Mouse (Mus musculus) heart, adult 2 months (tissue): Measurements from ENCODE around the gene Tas1r1. TPM values are rescaled to one million over a fixed set of nuclear protein-coding genes. Genes with fewer than 3 reads are reported as not detected.

Experiments used
- DNase-seq, 2 experiments: peaks; one replicate each; pipeline ENCODE4 v3.0.0; 2021
- H3K27ac ChIP-seq: fragments of 200-600 bp; 2 replicates; pipeline ENCODE4 v1.8.1; 2022
- H3K27me3 ChIP-seq: fragments of 200-500 bp; 2 replicates; pipeline ENCODE4 v1.6.1; 2012; ENCODE audit warnings: mild to moderate bottlenecking, low read length, inconsistent platforms, mixed read lengths; ENCODE audit not compliant: control insufficient read depth, insufficient read depth
- H3K36me3 ChIP-seq: fragments of 200-500 bp; 2 replicates; pipeline ENCODE4 v1.6.1; 2012; ENCODE audit warnings: low read length, inconsistent platforms; ENCODE audit not compliant: control insufficient read depth, insufficient read depth
- H3K4me1 ChIP-seq: fragments of 200-500 bp; 2 replicates; pipeline ENCODE4 v1.6.1; 2011; ENCODE audit warnings: low read length; ENCODE audit not compliant: control insufficient read depth, insufficient read depth
- H3K4me3 ChIP-seq: fragments of 200-600 bp; 2 replicates; pipeline ENCODE4 v1.8.1; 2022
- H3K79me2 ChIP-seq: fragments of 200-500 bp; replicated peaks from 2 replicates; pipeline ENCODE4 v1.6.1; 2012; ENCODE audit warnings: mild to moderate bottlenecking, inconsistent platforms, low read length, moderate library complexity, mixed read lengths; ENCODE audit not compliant: control insufficient read depth, insufficient read depth
- H3K9ac ChIP-seq: fragments of 200-500 bp; 2 replicates; pipeline ENCODE4 v1.6.1; 2012; ENCODE audit warnings: low read depth, mild to moderate bottlenecking, control low read depth, inconsistent platforms, low read length, mixed read lengths
- CTCF ChIP-seq: fragments of 200-600 bp; IDR thresholded peaks from 2 replicates; pipeline ENCODE4 v1.8.1; 2022; ENCODE audit warnings: antibody characterized with exemption, mild to moderate bottlenecking, moderate library complexity
- EP300 ChIP-seq: fragments of 200-500 bp; IDR thresholded peaks from 2 replicates; pipeline ENCODE4 v1.6.1; 2011; ENCODE audit warnings: low read depth, low read length, control low read depth; ENCODE audit not compliant: insufficient read depth
- POLR2A ChIP-seq: fragments of 200-500 bp; IDR thresholded peaks from 2 replicates; pipeline ENCODE4 v1.6.1; 2011; ENCODE audit warnings: mild to moderate bottlenecking, low read depth, low read length, control low read depth; ENCODE audit not compliant: insufficient read depth
- WGBS: fragments of 180-500 bp; shearing (Covaris S2); methylation state at CpG from one replicate; pipeline ENCODE4 v1.1.7; 2018; 5-methylcytosine and 5-hydroxymethylcytosine counted together
- intact Hi-C: fragments of 180-260 bp; cut with DNase I; formaldehyde crosslinking; loops from one replicate; pipeline ENCODE4 v1.15.1; 2025
- polyA plus RNA-seq: library from polyadenylated mRNA; depleted of rRNA; stranded (reverse); fragments of >200 nt; gene quantifications from 2 replicates; pipeline ENCODE4 v1.2.3, GENCODE M21; 2012
- total RNA-seq, 2 experiments: library from RNA; stranded (reverse); gene quantifications; 2 replicates each; pipeline ENCODE4 v1.2.3; 2021

Tas1r1 gene
- total and polyA plus RNA-seq, 3 experiments = 0.08 to 0.11 (median 0.08) TPM

DNA sequence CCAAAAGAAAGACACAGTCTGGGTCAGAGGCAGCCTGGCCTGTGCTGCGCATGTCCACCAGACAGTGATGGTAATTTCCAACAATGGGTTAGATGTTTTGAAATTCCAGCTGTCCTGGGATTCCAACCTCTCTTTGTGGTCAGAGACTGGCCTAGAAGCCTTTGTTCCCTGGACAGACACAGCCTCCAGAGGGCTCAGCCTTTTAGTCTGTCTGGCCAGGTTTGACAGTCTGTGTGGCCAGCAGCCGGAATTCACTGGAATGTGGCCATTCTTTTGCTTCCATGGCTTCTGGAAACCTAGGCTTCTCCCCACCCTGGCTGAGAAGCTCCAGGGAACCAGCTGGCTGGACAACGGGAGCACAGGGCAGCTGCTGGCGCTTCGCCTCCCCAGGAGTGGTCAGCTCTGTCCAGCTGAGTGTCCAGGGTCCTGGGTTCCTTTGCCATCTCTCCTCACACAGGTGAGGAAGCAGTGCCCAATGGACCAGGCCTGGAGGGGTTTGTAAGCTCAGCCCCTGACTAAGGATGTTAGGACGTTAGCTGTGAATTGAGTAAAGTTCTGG is 29.9 kb upstream of the Tas1r1 start:
- Histone ChIP-seq H3K36me3 (no peaks in the 10 kb centered on the region), H3K79me2 (no peaks in the 10 kb centered on the region), H3K9ac (no peak overlapping the region), H3K4me3 (no peak overlapping the region), H3K4me1 (peaks cover 5% of the 10 kb centered on the region), H3K27ac (no peak overlapping the region), H3K27me3 (no peaks in the 10 kb centered on the region)
- peak in 1 of 2 experiments; percentile 60 for DNase-seq
- intact Hi-C loops = no loop called here
- TF ChIP-seq POLR2A = no peak
- TF ChIP-seq EP300 = no peak
- no peak for TF ChIP-seq CTCF
- 72% methylated on average over 6 of the region's 6 CpGs for WGBS

DNA sequence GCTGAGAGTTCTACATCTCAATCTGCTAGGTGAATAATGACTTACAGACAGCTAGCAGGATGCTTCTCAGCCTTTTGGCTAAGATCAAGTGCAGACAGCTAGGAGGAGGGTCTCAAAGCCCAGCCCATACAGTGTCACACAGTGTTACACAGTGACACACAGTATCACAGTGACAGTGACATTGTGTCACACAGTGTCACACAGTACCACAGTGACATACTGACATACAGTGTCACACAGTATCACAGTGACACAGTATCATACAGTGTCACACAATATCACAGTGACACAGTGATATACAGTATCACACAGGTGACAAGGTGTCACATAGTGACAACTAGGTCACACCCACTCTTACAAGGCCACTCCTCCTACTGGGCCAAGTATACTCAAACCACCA is 28.9 kb upstream of the Tas1r1 start:
- no peak for TF ChIP-seq CTCF
- TF ChIP-seq POLR2A = no peak
- no peak for TF ChIP-seq EP300
- H3K27ac ChIP-seq = no peak overlapping the region
- intact Hi-C loops = no loop called here

DNA sequence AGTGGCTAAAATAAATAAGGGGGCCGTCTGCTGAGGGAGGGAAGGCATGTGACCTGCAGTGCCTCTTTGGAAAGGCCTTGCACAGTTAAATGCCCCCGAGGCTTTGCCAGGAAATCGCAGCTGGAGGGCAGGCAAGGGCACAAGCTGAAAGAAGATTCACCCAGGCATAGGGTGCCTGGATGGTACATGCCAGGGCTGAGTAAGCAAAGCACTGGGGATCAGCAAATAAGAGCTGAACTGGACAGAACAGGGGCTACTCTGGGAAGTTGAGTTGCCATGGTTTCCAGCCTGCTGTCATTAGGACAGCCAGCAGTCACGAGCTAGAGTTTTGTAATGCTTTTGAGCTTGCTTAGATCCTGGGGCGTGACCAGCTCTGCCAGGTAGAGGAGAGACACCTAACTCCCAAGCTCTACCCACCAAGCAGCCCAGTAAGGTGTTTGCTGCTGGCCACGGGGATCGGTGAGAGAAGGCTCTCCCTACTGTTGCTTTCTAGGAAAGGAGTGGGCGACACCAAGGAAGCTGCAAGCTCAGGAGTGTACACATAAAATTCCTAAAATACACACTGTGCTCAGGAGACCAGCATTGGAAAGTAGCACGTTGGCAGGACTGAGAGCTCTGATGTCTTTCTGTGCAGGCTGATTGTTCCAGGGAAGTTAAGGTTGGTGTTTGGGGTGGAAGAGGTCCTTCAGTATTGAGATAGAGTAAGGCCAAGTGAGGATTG is 24.2 kb upstream of the Tas1r1 start:
- H3K4me1 ChIP-seq = no peaks in the 10 kb centered on the region; the same call in 1 of the 2 replicates
- H3K4me3 ChIP-seq = no peak overlapping the region
- 59% methylated on average over 9 of the region's 9 CpGs for WGBS
- peak in 1 of 2 experiments; percentile 66 for DNase-seq
- no peak overlapping the region for H3K9ac ChIP-seq
- intact Hi-C loops = no loop called here
- H3K27ac ChIP-seq = peak overlapping the region; percentile 9
- TF ChIP-seq EP300 (0 out of 2 replicates have a peak, but pooled peaks have one; percentile 7), CTCF (no peak)
- H3K36me3 ChIP-seq = no peaks in the 10 kb centered on the region
- H3K27me3 ChIP-seq = no peaks in the 10 kb centered on the region
- H3K79me2 ChIP-seq = no peaks in the 10 kb centered on the region

More for the DNA sequence above, 28.9 kb upstream of the Tas1r1 start:
- no peak for DNase-seq
- H3K4me3 ChIP-seq = no peak overlapping the region
- H3K36me3 ChIP-seq = no peaks in the 10 kb centered on the region
- peaks cover 1% of the 10 kb centered on the region for H3K4me1 ChIP-seq
- H3K9ac ChIP-seq = no peak overlapping the region
- no peaks in the 10 kb centered on the region for H3K79me2 ChIP-seq
- H3K27me3 ChIP-seq = no peaks in the 10 kb centered on the region

DNA sequence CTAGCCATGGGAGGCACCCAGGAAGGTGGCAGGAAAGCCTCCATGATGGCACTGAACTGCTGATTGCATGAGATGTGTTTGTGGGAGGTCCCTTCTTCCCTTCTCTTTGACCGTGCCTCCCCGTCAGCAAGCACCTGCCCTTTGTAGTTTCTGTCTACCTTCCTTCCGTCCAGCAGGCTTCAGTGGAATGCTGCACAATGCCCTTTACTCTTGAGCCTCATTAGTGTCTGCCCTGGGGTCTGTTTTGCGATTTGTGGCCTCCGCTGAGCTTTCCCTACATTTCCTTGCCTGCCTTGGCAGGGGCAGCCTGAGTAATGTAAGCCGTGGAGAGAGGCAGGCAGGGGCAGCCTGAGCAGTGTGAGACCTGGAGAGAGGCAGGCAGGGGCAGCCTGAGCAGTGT is 6.2 kb upstream of the Tas1r1 start:
- TF ChIP-seq CTCF (no peak), EP300 (no peak), POLR2A (no peak)
- H3K36me3 ChIP-seq = no peaks in the 10 kb centered on the region
- H3K79me2 ChIP-seq = peaks cover 1% of the 10 kb centered on the region
- intact Hi-C loops = no loop called here
- H3K27ac ChIP-seq = no peak overlapping the region
- H3K4me3 ChIP-seq = no peak overlapping the region
- no peak for DNase-seq
- WGBS = 84% methylated on average over 6 of the region's 6 CpGs
- no peaks in the 10 kb centered on the region for H3K27me3 ChIP-seq
- H3K4me1 ChIP-seq = peaks cover 2% of the 10 kb centered on the region
- H3K9ac ChIP-seq = no peak overlapping the region

DNA sequence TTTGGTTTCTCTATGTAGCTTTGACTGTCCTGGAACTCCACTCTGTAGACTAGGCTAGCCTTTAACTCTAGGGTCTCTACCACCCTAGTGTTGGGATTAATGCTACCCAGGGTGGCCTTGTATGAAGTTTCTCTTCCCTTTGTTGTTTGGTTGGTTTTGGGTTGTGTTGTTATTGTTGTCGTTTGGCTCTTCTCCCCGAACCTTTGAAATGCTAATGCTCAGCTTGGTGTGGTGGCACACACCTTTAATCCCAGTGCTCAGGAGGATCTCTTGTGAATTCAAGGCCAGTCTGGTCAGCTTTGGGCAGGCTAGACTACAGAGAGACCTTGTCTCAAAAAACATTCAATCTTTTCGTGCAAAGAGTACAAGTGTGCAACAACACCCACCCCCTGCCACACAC is 4.8 kb upstream of the Tas1r1 start:
- Histone ChIP-seq H3K9ac (no peak overlapping the region), H3K36me3 (no peaks in the 10 kb centered on the region), H3K79me2 (peaks cover 3% of the 10 kb centered on the region), H3K27me3 (no peaks in the 10 kb centered on the region), H3K4me1 (peaks cover 2% of the 10 kb centered on the region), H3K4me3 (no peak overlapping the region), H3K27ac (no peak overlapping the region)
- no peak for DNase-seq
- 88% methylated on average over 3 of the region's 3 CpGs for WGBS
- TF ChIP-seq POLR2A = no peak
- TF ChIP-seq CTCF = no peak
- TF ChIP-seq EP300 = no peak
- intact Hi-C loops = no loop called here

DNA sequence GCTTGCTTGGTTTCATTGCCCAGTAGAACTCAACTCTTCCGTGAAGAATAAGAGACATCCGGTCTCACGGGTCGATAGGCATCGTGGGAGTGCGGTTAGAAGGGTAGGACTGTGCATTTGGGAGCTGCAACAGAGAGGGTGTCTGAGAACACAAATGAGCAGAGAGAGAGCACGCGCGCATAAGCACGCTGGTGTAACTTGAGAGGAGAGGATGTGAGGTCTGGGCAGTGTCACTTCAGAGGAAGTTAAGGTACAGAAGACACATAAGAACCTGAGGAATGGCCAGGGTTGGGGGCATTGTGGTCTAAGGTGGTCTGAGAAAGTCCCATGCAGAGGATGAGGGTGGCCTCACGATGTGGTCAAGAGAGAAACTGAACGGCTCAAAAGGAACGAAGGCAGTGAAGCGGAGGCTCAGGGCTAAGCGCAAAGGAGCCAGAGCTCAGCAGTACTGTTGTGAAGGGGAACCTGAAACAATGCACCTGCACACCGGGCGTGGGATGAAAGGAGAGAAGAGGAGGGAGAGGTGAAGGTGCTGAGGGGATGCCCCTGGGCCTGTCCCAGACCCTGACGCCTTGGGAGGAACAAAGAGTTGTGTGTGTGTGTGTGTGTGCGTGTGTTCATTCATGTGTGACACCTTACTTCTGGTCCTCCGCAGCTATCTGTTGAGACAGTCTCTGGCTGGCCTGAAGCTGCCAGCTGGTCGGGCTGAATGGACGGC is 3.7 kb upstream of the Tas1r1 start:
- H3K36me3 ChIP-seq = no peaks in the 10 kb centered on the region
- TF ChIP-seq EP300 (no peak), POLR2A (no peak)
- no peak overlapping the region for H3K27ac ChIP-seq
- DNase-seq = no peak
- H3K4me1 ChIP-seq = peaks cover 2% of the 10 kb centered on the region
- intact Hi-C loops = no loop called here
- H3K79me2 ChIP-seq = peaks cover 3% of the 10 kb centered on the region
- no peak overlapping the region for H3K9ac ChIP-seq
- no peaks in the 10 kb centered on the region for H3K27me3 ChIP-seq
- WGBS = 95% methylated on average over 22 of the region's 22 CpGs
- no peak overlapping the region for H3K4me3 ChIP-seq
